Mouse (Mus musculus) telencephalon, adult 2 months (tissue): ENCODE measurements around the gene Gm49510.

Source experiments
- DNase-seq: peaks from one replicate; pipeline ENCODE4 v3.0.0-alpha.2; 2011; ENCODE audit warnings: low read depth, low spot score

Gm49510 gene

DNA sequence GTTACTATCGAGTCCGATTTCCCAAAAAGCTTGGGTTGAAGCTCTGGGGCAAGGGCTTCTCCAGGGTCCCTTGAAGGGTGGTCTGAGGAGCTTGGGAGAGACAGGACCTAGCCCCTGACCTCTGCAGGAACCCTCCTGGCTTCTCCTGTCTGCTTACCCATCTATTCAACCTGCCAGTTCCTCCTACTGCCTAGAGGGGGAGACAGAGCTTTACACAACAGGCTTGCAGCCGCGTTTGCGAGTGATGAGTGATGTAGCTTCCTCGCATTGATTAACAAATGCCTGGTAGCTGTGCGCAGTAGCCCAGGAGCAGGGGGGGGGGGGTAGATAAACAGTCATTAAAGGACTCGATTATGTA is 16.2 kb downstream of the Gm49510 start:
- DNase-seq, result peak; percentile 68

DNA sequence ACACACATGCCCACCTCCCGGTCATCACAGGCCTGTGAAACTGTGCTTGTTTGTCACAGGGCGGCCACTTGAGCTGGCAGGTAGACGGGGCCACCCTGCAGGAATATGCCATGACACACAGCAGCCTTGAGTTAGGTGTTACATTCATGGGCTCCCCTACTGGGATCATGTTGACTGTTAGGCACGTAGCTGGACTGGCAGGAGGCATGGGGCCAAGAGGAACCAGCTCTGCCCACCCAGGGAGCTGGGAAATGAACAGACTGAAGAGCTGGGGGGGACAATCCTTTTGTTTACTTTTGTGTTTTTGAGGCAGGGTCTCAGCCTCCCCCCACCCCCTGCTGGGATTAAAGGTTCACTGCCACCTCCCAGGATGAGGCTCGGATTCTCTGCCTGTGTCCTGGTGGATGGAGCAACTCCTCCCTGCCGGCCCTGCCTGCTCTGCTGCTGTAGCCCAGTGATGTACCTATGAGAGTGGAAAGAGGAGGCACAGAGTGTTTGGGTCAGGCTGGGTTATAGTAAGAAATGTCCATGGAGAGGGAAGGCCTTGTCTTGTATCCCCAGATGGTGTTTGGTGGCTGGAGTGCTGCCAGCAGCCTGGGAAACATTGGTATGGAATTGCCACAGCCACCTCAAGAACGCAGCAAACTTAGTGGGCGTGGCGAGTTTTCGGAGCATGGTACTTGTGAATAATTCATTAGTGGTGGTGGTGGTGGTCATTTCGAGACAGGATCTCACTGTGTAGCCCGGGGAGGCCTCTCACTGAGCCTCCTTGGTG is 16.8 kb downstream of the Gm49510 start:
- no peak for DNase-seq

DNA sequence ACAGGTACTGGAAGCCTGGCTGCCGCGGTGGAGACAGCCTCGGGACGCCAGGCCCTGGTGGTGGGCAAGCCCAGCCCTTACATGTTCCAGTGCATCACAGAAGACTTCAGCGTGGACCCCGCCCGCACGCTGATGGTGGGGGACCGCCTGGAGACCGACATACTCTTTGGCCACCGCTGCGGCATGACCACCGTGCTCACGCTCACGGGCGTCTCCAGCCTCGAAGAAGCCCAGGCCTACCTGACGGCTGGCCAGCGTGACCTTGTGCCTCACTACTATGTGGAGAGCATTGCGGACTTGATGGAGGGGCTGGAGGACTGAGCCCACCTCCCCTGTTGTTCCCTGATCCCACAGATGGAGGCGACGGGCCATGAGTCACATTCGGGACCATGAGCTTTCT is 18.7 kb downstream of the Gm49510 start:
- no peak for DNase-seq

DNA sequence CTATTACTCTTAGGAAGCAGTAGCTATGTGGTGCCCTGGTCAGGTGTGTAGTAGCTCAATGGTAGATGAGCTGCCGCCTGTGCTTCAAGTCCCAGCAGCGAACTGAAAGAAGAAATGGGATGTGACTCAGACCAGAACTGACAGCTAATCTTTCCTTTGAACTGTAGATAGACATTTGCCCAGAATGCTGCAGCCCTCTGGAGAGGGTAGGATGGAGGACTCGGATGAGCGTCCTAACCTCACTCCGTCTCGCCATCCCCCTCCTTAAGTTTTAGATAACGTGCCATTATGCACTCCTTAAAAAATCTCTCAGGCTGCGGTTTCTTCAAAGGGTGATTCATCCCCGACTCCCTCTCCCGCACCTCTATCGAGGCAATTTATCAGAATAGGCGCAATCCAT is 20.4 kb downstream of the Gm49510 start:
- no peak for DNase-seq

DNA sequence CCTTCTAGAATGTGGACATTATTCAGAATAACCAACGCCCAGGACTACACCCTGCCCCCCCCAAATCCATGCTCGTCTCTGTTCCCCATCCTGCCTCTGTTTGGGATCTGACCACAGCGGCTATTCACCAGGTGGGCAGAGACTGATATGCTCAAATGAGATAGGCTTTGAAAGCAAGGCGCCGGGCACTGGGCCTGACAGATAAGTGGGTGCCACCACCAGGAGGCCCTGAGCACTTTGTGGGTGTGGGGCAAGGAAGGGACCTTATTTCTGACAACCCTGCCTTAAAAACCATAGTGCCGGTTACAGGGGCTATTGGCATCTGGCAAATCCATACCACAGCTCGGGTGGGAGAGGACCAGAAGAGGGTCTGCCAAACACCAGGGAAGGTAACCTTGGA is 23.2 kb downstream of the Gm49510 start:
- DNase-seq, result no peak

DNA sequence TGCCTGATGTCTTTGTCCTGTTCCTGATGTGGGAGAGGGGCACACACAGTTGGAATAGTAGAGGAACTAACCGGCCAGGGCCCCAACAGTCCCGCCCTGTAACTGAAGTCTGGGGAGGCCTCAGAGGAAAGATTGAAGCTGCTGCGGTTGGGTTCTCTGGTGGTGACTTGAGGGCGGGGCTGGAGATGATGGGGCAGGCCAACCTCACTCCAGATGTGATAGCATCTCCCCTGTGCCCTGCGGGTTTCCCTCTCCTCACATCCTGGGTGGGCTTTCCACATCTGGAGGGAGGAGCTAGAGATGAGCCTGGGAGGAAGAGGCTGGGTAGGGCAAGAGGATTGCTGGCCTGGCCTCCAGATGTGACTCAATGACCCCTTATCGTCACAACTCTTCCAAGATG is 24.1 kb downstream of the Gm49510 start:
- no peak for DNase-seq

DNA sequence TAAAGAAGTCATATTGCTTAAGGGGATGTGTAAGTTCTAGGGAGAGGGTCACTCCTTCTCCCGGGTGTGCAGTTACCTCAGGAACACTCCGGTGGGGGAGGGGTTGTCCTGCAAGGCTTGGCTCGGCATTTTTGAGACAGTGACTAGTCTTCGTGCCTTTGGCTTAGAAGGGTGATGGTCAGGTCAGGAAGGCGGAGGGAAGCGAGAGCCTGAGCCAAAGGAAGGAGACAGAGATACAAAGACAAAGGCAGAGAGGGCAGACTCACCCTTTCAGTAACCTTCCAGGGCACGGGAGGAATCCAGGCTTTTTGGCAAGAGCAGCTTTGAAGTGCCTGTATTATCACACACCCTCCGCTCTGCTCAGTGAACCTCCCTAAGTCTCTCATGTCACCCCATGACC is 25.7 kb downstream of the Gm49510 start:
- no peak for DNase-seq

DNA sequence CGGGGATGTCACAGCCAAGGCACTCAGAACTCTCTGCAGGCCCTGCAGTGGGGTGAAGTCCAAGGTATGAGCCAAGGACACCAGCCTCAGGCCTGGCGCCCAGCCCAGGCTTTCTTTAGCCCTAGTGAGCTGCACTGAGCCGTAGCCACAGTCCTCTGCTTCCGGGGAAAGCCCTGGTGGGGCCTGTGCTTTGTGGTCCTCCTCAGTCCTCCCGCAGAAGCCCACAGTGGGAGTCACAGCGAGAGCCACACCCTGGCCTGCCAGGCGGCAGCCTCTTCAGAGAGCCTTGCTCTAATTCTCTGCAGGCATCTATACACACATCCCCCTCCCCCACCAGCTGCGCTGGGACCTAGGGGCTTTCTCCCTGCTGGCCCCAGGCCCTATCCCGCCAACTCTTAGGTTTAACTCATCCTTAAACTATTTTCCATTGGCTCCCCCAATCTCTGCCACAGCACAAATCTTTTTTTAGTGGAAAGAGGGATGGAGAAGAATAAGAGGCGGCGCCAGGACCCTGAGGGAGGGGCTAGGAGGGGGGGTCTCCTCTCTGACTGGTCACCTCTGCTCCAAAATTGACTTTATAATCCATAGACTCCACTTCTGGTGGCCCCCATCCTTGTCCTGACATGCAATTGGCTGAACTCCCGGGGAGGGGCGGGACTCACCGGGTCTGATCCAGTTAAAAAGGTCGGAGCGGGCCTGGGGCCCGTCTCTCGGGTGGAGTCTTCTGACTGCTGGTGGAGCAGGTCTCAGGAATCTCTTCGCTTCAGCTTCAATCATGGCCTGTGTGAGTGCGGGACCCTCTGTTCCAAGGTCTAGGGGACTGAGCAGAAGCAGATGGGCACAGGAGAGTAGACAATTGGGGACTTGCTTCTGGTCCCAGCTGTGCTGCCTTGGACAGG is 26.8 kb downstream of the Gm49510 start, which contains the start of gene Lgals1:
TSS of gene Lgals1 (plus strand) at position 705 of the 899 bp plus-strand sequence.
- no peak for DNase-seq

DNA sequence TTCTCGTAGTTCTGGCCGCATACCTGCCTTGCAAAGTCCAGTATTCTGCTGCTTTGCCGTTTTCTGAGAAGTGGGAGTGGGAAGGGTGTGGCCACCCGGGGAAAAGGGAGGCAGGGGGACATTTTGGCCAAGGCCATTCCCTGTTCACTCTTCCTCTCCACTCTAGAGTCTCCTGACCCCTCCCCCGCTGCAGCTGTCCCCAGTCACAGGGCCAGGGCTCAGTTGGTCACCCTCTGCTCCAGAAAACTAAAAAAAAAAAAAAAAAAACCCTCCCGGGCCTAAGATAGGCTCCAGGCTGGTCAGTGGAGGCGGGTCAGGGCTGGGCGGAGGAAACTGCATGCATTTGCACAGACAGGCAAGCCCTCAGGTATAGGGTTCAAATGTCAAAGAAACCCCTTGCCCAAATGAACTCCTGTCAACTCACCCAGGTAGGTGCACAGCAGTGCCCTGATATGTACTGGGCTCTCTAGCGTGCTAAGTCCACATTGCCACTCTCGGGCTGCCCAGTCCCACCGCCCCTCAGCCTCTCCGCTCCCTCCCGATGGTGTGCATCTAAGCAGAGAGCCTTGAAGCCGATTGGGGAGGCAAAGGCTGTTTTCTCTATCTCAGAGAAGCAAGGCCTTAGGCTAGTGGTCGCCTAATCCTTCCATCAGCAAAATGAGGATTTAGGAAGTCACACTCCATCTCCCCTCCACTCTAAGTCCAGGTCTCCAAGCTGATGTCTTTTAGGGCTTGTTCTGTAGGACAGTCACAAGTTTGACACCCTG is 27.7 kb downstream of the Gm49510 start:
- DNase-seq, result no peak

DNA sequence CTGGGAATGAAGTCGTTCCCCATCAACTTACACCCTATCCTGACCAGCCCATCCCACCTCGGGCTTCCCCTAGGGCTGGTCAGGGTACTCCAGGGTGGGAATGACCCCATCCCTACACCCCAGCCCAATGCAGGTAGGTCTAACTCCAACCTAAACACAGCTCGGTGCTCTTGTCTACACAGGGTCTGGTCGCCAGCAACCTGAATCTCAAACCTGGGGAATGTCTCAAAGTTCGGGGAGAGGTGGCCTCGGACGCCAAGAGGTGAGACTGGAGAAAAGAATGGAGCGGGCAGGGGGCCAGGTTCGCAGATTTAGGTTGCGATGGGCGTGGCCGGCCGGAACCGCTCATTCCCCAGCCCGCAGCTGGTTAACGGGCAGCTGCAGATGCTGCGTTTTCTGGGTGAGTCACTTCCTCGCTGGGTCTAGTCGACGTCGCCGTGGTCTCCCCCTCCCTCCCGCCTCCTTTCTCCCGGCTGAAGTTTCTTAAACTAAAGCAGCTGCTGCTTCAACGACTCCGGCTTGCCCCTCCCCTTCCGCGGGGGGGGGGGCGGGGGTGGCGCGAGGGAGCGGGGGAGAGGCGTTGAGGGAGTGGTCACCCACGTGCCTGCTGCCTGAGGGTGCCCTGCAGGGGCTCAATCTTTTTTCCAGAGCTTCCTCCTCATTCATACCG is 28.5 kb downstream of the Gm49510 start:
- peak; percentile 51 for DNase-seq

DNA sequence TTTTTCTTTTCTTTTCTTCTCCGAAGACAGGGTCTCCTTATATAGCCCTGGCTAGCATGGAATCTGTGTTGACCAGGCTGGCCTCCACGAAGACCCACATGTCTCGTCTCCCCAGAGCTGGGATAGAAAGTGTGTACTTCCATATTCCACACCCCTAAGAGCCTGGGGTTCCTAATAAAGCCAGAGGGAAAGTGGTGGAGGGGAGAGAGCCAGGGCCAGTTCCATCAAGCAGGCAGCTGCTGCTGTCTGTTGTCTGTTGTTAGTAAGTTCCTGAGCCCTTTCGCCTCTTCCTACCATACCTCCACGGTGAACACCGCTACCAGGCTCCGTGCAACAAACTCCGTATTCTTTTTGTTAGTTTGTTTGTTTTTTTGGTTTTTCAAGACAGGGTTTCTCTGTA is 29.1 kb downstream of the Gm49510 start:
- DNase-seq, result no peak

DNA sequence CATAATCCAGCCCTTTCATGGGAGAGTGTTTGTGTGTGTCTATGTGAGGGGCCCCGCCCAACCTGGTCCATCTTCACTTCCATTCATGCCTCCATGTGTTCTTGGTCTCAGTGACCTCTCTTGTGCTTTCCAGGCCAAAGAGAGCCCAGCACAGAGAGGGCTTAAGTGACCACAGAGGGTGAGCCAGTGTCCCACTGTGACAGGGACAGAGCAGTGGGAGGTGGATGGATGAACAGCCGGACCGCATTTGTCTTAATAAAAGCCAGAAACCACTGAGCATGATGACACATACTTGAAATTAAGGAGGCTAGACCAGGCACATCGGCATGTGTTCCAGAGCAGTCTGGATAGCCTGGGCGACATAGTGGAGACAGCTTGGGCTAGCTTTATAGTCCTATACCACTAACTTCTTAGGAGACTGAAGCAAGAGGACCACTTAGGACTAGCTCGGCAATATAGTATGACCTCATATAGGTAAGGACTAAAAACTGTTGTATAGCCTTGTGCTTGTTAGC is 30.8 kb downstream of the Gm49510 start:
- no peak for DNase-seq

DNA sequence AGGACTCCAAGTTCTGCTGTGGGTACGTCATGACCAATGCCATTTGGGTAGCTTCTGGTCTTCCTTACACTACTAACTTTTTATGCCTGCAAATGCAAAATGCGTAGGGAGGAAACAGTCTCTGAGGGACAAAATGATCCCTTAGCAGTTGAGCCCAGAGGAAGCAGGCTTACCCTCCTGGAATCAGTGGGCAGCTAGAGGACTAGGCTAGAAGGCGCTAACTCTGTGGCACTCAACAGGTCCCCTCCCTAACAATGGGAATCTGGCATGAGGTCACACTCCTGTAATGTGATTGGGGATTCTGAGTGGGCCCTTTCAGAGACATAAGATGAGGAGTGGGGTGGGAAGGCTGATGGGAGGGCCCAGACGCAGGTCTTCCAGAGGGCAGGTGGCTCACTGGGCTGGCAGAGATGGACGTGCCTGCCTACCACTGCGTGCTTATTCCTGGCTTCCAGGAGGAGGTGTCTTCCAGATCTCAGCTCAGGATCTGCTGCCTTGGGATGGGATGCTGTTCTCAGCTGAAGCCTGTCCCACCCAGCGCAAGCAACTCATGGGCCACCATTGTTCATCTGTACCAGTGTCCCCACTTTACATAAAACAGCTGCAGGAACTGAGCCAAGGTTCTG is 31.4 kb downstream of the Gm49510 start:
- DNase-seq, result no peak

DNA sequence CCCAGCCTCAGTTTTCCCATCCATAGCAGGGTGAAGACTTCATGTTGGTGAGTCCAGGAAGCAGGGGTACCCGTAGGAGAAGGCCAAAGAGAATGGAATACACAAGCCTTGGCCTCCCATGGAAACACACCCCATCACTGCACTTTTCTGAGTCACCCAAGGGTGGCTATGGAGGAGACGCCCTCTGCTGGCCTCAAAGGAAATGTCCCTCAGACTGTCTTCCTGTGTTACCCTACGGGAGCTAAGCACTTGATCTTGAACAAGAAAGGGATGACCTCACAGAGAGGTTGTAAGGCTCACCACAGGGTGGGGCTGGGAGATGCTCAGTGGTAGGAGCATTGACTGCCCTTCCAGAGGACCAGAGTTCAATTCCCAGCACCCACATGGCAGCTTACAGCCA is 32.1 kb downstream of the Gm49510 start:
- DNase-seq, result no peak

DNA sequence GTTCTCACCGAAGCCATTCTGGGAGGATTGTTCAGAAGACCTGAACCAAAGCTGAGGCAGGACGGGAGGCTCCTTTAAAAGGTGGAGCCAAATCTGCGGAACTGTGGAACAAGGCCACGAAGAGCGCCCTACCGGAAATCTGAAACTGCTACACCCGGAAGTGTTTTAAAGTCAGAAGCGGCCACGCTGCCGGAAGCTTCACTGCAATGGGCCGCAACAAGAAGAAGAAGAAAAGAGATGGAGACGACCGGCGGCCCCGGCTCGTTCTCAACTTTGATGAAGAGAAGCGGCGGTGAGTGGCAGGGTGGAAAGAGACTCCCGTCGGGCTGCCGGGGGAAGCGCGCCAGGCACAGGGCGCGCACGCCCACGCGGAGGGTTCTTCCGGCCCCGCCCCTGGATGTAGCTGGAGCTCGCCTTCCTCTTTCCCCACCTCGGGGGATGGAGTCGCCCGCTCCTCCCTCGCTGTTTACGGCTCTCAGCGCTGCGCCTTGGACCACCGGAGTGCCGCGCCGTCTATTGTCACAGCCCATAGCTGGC is 35.4 kb downstream of the Gm49510 start, which contains the start of gene Nol12:
TSS of gene Nol12 (plus strand) at position 150 of the 537 bp plus-strand sequence.
- DNase-seq, result peak; percentile 91

DNA sequence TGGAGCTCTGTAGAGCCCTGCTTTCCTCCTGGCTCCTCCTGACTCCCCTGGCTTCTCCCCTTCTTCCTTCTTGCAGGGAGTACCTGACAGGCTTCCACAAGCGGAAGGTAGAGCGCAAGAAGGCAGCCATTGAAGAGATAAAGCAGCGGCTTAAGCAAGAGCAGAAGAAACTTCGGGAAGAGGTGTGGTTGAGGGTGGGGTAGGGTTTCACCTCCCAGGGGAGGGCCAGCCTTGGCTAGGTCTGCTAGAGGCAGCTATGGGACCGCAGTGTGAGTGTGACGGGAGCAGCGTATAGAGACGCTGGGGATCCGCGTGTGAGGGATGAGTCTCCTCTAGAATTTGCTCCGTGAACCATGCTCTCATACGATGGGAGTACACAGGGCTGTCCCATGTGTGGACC is 36.9 kb downstream of the Gm49510 start:
- DNase-seq, result no peak

DNA sequence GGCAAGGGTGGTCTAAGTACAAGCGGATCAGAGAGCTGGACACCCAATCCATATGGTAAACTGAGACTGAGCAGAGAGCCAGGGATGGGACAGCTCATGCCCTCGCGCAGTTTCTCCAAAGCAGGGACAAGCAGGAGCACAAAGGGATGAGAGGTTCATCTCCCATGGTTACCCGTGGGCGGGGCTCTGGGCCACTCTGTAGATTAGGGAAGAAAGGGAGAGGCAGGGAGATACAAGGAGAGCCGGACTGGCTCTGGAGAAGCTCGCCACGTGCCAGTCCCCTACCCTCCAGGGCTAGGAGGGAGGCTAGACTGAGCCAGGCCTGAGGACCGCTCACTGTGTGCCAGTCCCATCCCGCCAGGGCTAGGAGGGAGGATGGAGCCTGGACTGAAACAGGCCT is 37.8 kb downstream of the Gm49510 start:
- DNase-seq, result no peak

DNA sequence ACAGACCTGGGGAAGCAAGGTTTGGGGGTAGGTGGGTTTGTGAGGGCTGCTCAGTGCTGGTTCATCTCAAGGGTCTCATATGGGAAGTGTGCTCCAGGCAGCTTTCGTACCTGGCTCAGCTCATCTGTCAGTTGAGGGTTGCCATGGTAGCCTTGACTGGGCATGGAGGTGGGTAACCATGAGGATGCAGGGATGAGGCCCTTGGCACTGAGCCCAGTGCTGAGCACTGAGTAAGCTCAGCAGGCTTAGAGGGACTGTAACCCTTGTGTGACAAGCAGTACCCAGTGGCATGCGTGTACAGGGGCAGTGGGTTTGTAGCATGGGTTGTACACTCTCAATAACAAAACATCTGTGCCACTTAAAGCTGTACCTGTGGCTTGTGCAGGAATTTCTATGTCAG is 38.5 kb downstream of the Gm49510 start:
- DNase-seq, result no peak

DNA sequence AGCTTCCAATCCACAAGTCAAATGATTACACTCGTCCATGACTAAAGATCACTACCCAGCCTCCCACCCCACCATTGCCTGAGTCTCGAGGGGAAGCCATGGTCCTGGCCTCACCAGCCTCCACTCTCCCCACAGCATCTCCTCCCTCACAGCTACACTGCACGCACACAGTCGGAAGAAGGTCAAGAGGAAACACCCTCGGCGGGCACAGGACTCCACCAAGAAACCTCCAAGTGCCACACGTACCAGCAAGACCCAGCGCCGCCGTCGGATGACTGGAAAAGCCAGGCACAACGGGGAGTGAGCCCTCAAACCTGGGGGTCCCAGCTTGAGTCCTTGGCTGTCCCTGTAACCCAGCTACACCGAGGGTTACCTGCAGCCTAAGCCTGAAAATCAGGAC is 40.9 kb downstream of the Gm49510 start:
- DNase-seq, result no peak

DNA sequence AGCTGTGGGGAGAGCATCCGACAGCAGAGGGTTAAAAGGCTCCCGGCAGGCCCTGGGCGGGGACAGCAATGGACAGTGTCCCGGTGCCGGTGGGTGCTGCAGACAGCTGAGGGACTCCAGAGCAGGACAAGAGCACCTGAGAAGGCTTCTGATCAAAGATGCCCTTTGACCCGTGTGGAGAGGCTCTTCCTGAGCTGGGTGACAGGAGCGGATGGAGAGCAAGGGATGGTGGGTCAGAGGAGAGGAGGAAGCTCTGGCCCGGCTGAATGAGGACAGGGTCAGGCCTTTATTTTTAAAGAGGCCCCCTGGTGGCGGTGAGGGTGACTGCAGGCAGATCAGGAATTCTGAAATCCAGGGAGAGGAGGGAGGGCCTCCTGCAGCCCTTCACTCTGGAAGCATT is 43.2 kb downstream of the Gm49510 start:
- DNase-seq, result peak; percentile 19

DNA sequence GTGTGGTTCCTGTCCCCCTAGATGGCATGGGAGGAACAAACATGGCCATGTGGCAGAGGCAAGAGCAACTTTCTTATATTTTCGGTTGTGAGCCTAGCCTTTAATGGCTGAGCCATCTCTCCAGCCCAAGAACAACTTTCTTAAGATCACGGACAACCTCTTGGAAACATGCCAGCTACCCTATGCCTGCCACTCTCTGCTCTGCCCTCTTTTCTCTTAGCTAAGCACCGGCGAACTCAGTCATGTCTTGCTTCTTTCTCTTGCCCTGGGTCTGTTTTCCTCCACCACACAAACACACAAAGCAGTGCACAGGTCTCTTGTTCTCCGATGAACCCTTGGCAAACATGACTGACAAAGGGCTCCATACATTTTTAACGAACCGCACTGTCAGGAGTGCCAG is 46.8 kb downstream of the Gm49510 start:
- no peak for DNase-seq
